Mouse (Mus musculus) heart, embryonic 11.5 days (tissue): Measurements from ENCODE around the gene Trim62. TPM values are rescaled to one million over a fixed set of nuclear protein-coding genes. Genes with fewer than 3 reads are reported as not detected.
A peak's percentile ranks its signal among the peaks of the same experiment; 100 is the strongest.

Source experiments
- ATAC-seq: fragments of 200-750 bp; cut with Nextera tagmentation; replicated peaks from 2 replicates; pipeline ENCODE4 v1.8.0; 2017; ENCODE audit warnings: moderate library complexity; ENCODE audit not compliant: insufficient number of reproducible peaks, low FRiP score, low TSS enrichment
- H3K27ac ChIP-seq: fragments of 300-500 bp; sonication (generic); 2 replicates; pipeline ENCODE4 v1.5.1; 2014; ENCODE audit warnings: mild to moderate bottlenecking, low read depth, low read length
- H3K27me3 ChIP-seq: fragments of 300-500 bp; sonication (generic); 2 replicates; pipeline ENCODE4 v1.6.1; 2014; ENCODE audit warnings: mild to moderate bottlenecking, low read length, mixed read lengths; ENCODE audit not compliant: control insufficient read depth, insufficient read depth
- H3K36me3 ChIP-seq: fragments of 300-500 bp; sonication (generic); 2 replicates; pipeline ENCODE4 v1.6.1; 2014; ENCODE audit warnings: mild to moderate bottlenecking, low read length, moderate library complexity, mixed read lengths; ENCODE audit not compliant: control insufficient read depth, insufficient read depth
- H3K4me1 ChIP-seq: fragments of 300-500 bp; sonication (generic); 2 replicates; pipeline ENCODE4 v1.6.1; 2014; ENCODE audit warnings: low read length; ENCODE audit not compliant: control insufficient read depth, insufficient read depth
- H3K4me2 ChIP-seq: fragments of 300-500 bp; sonication (generic); 2 replicates; pipeline ENCODE4 v1.6.1; 2014; ENCODE audit warnings: mild to moderate bottlenecking, moderate library complexity
- H3K4me3 ChIP-seq: fragments of 300-500 bp; sonication (generic); 2 replicates; pipeline ENCODE4 v1.5.1; 2014; ENCODE audit warnings: low read depth, low read length
- H3K9ac ChIP-seq: fragments of 300-500 bp; sonication (generic); 2 replicates; pipeline ENCODE4 v1.6.1; 2014; ENCODE audit warnings: mild to moderate bottlenecking, low read depth, low read length, moderate library complexity
- H3K9me3 ChIP-seq: fragments of 300-500 bp; sonication (generic); replicated peaks from 2 replicates; pipeline ENCODE4 v1.6.1; 2016; ENCODE audit warnings: low read length; ENCODE audit not compliant: control insufficient read depth
- WGBS: fragments of 180-500 bp; shearing (Covaris S2); extraction: QIAGEN DNeasy Blood & Tissue Kit; methylation state at CpG from one replicate; pipeline ENCODE4 v1.1.7; 2014; ENCODE audit not compliant: insufficient replicate concordance; 5-methylcytosine and 5-hydroxymethylcytosine counted together
- polyA plus RNA-seq: library from polyadenylated mRNA; unstranded; fragments of >200 nt; fragmentation: Nextera tagmentation; extraction: Ambion mirVana; gene quantifications from 2 replicates; pipeline ENCODE4 v1.2.1, GENCODE M21; 2014

Trim62 gene
- polyA plus RNA-seq, 1 experiment from 2014 or later, result 6.2 TPM

- H3K9me3 ChIP-seq, result no peaks in the 10 kb centered on the region
- no peaks in the 10 kb centered on the region for H3K36me3 ChIP-seq
- no peak overlapping the region for H3K9ac ChIP-seq
- H3K27ac ChIP-seq, result peak overlapping the region; percentile 75
- peaks cover 24% of the 10 kb centered on the region for H3K4me1 ChIP-seq
- H3K4me2 ChIP-seq, result no peak overlapping the region; the same call in 1 of the 2 replicates
- H3K27me3 ChIP-seq, result no peaks in the 10 kb centered on the region
- H3K4me3 ChIP-seq, result no peak overlapping the region
- peak; percentile 58; the same call in 1 of the 2 replicates for ATAC-seq
- WGBS, result 11% methylated on average over 7 of the region's 7 CpGs
Measured at GRCm38 (mm10) chr4:128897911-128898421, 14.6 kb downstream of the Trim62 start.

DNA sequence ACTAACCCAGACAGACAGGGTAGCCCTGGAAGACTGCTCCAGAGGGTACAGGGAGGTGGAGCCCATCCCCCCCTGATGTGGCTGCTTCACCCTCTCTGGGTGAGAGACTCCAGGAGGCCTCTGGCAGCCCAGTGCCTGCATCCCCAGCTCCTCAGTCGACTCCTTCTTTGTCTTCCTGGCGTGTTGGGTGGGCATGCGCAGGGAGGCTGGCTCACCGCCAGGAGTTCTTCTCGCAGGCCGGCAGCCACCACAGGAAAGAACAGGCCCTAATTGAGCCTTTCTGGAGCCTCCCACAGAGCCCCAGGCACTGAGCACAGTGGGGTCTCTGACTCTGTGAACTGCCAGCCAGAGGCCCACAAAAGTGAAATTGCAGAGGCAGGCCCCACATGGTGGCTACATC, 16.0 kb downstream of the Trim62 start:
- H3K4me3 ChIP-seq, result no peak overlapping the region
- H3K36me3 ChIP-seq, result no peaks in the 10 kb centered on the region
- H3K9ac ChIP-seq, result peak overlapping the region; percentile 58
- H3K27me3 ChIP-seq, result no peaks in the 10 kb centered on the region
- peak overlapping the region; percentile 75 for H3K27ac ChIP-seq
- 6% methylated on average over 6 of the region's 6 CpGs for WGBS
- no peaks in the 10 kb centered on the region for H3K9me3 ChIP-seq
- H3K4me1 ChIP-seq, result peaks cover 27% of the 10 kb centered on the region
- peak; percentile 69; the same call in 1 of the 2 replicates for ATAC-seq
- no peak overlapping the region for H3K4me2 ChIP-seq

- WGBS, result 69% methylated on average over 14 of the region's 14 CpGs
- H3K4me3 ChIP-seq, result no peak overlapping the region
- no peak for ATAC-seq
- no peaks in the 10 kb centered on the region for H3K36me3 ChIP-seq
- H3K9me3 ChIP-seq, result no peaks in the 10 kb centered on the region
- peak overlapping the region; percentile 75; the same call in 1 of the 2 replicates for H3K27ac ChIP-seq
- peaks cover 36% of the 10 kb centered on the region for H3K4me1 ChIP-seq
- no peaks in the 10 kb centered on the region for H3K27me3 ChIP-seq
- H3K9ac ChIP-seq, result no peak overlapping the region
- no peak overlapping the region for H3K4me2 ChIP-seq
Measured at GRCm38 (mm10) chr4:128900484-128900883, 17.1 kb downstream of the Trim62 start.

- H3K27ac ChIP-seq, result no peak overlapping the region
- H3K4me3 ChIP-seq, result no peak overlapping the region
- H3K27me3 ChIP-seq, result no peaks in the 10 kb centered on the region
- H3K9me3 ChIP-seq, result no peaks in the 10 kb centered on the region
- H3K9ac ChIP-seq, result no peak overlapping the region
- ATAC-seq, result no peak
- 76% methylated on average over 8 of the region's 8 CpGs for WGBS
- H3K4me2 ChIP-seq, result no peak overlapping the region
- H3K4me1 ChIP-seq, result peaks cover 36% of the 10 kb centered on the region
- H3K36me3 ChIP-seq, result no peaks in the 10 kb centered on the region
Measured at GRCm38 (mm10) chr4:128902390-128902789, 19.0 kb downstream of the Trim62 start.

DNA sequence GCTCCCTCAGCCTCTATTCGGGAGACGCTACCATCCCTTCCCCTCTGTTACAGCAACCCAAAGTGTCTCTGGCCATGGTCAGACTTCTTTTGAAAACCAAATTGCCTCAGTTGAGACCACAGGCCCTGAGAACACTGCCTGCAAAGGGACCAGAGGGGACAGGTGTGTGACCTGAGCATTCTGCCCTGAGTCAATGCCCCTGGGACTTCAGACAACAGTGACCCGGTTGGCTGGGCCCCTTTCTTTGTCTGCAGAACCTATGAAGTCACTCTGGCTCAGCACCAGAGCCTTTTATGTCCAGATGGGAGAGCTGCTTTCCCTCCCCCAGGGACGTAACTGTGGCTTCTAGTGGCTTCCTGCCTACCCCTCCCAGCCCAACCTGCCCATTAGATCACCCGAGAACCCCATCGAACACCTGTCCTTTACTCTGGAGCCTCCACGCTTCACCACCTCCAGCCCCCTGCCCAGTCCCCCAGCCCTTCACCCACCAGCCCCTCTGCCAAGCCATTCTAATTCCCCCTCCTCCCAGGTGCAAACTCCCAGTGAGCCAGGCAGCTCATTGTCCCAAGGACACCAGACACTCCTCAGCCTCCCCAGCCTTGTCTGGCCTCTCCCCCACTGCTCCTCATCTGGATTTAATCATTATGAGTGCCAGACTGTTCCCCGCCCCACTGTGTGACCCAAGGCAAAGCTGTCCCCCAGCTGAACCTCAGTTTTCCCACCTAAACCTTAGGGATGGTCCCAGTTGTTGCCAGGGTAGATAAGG, 20.8 kb downstream of the Trim62 start:
- WGBS, result 54% methylated on average over 8 of the region's 8 CpGs
- no peak overlapping the region for H3K4me2 ChIP-seq
- H3K9me3 ChIP-seq, result no peaks in the 10 kb centered on the region
- ATAC-seq, result no peak
- no peak overlapping the region for H3K4me3 ChIP-seq
- no peak overlapping the region for H3K9ac ChIP-seq
- H3K4me1 ChIP-seq, result peaks cover 21% of the 10 kb centered on the region
- H3K27me3 ChIP-seq, result no peaks in the 10 kb centered on the region
- no peaks in the 10 kb centered on the region for H3K36me3 ChIP-seq
- H3K27ac ChIP-seq, result no peak overlapping the region; the same call in 1 of the 2 replicates

DNA sequence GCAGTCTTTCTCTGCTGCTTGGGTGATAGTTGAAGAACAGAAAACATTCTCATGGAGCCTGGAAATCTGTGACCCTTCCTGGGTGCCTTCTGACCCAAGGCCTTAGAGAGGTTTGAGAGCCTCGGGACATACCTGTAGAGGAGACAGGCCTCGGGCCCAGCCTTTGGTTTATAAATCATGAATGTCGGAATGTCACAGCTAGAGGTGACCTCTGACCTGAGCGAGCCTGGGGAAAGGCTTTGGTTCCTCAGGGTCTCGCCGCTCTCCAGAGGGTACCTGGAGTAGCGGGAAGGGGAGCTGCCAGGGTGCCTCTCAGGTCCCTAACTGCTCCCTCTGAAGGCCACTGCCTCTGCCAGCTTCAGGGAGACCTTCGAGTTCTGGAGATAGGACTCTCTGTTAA, 21.9 kb downstream of the Trim62 start:
- Histone ChIP-seq H3K27me3 (no peaks in the 10 kb centered on the region), H3K4me3 (no peak overlapping the region), H3K4me2 (no peak overlapping the region), H3K4me1 (peaks cover 15% of the 10 kb centered on the region), H3K9ac (no peak overlapping the region; the same call in 1 of the 2 replicates), H3K27ac (no peak overlapping the region), H3K9me3 (no peaks in the 10 kb centered on the region), H3K36me3 (no peaks in the 10 kb centered on the region; the same call in 1 of the 2 replicates)
- ATAC-seq, result no peak
- 27% methylated on average over 8 of the region's 8 CpGs for WGBS

DNA sequence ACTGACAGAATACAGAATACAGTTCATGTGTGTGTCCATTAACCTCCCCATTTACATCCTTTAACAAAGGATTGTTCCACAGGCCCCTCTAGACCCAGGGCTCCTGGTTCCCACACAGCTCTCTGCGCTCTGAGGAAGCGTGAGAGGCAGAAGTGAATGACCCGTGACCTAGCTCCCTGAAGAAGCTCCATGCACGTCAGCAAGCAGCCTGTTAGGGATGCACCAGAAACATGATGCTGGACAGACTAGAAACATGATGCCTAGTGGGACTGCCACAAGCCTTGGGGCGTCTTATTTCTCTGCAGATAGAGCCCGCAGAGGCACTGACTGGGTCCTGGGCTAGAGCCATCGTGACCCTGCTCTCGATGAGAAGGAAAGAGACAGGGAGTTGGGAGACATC, 23.4 kb downstream of the Trim62 start:
- no peaks in the 10 kb centered on the region for H3K9me3 ChIP-seq
- H3K4me1 ChIP-seq, result peaks cover 12% of the 10 kb centered on the region
- H3K4me3 ChIP-seq, result no peak overlapping the region
- H3K9ac ChIP-seq, result no peak overlapping the region
- no peak for ATAC-seq
- no peak overlapping the region for H3K4me2 ChIP-seq
- H3K36me3 ChIP-seq, result no peaks in the 10 kb centered on the region; the same call in 1 of the 2 replicates
- H3K27me3 ChIP-seq, result no peaks in the 10 kb centered on the region
- H3K27ac ChIP-seq, result no peak overlapping the region
- 55% methylated on average over 8 of the region's 8 CpGs for WGBS

DNA sequence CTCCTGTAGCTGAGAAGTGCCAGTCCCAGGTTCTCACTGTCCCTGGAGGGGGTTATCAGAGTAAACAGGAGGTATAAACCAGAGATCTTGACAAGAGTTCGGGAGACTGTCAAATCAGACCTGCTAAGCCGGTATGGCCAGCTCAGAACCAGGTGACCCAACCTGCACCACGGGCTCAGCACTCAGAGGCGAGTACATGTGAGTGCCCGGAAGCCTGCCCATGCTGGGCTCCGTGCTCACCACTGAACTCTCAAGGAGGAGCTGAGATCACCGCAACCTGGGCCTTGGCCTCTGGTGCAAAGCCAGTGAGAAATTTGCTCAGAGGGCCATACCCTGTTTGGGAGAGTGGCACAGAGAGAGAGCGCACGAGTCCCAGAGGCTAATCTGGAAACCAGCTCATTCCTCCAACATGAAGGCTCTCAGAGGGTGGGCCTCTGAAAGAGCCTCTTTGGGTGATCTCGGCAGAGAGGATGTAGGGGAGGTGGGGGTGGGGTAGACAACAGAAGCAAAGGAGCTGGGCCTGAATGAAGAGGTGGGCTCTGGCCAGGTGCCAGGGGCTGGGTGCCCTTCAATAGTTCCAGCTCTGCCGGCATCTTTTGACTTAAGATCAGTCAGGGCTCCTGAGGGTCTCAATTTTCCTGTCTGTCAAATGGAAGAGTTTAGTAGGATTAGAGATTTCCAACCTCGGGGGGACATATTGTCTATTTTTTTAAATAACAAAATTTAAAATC, 24.0 kb downstream of the Trim62 start:
- Histone ChIP-seq H3K4me2 (no peak overlapping the region), H3K36me3 (no peaks in the 10 kb centered on the region; the same call in 1 of the 2 replicates), H3K4me3 (no peak overlapping the region), H3K27ac (no peak overlapping the region), H3K9me3 (no peaks in the 10 kb centered on the region), H3K27me3 (no peaks in the 10 kb centered on the region), H3K9ac (no peak overlapping the region), H3K4me1 (peaks cover 12% of the 10 kb centered on the region)
- 62% methylated on average over 12 of the region's 12 CpGs for WGBS
- no peak for ATAC-seq
